Mouse (Mus musculus): ENCODE measurements around the gene Ticam1.

GRCm38 (mm10) chr17:56324419-56324818, 47.8 kb upstream of the Ticam1 start:
- TF ChIP-seq EP300 (IDR thresholded peaks at IDR 0.05; ENCODE audit: low read depth) (no peak), CTCF (IDR thresholded peaks at IDR 0.05; ENCODE audit: low read depth) (no peak)
